Mouse (Mus musculus): ENCODE measurements around the gene Rsc1a1. TPM values are rescaled to one million over a fixed set of nuclear protein-coding genes. Genes with fewer than 3 reads are reported as not detected.
A peak's percentile ranks its signal among the peaks of the same experiment; 100 is the strongest.

The Rsc1a1 gene
- 1 to 10 TPM; 6.0 TPM for total RNA-seq (2021)
- long read RNA-seq, experiment 1: 0 reads
- long read RNA-seq, experiment 2: 0 reads

- intact Hi-C loops (cut with DNase I; ENCODE audit: low total_unique reads): no loop called here
Measured at GRCm38 (mm10) chr4:141685499-141685898, at the start of gene Rsc1a1. Gene Rsc1a1, minus strand, starts transcription at chr4:141685599.

GRCm38 (mm10) chr4:141735206-141735560 lies 49.8 kb upstream of the Rsc1a1 start:
- intact Hi-C loops (cut with DNase I; ENCODE audit: low total_unique reads): no loop called here
- no peak for DNase-seq

More at GRCm38 (mm10) chr4:141685499-141685898, at the start of gene Rsc1a1:
- no peak for DNase-seq

- intact Hi-C loops (cut with DNase I; ENCODE audit: low total_unique reads): no loop called here
- peak; percentile 90 for DNase-seq
Measured at GRCm38 (mm10) chr4:141734446-141735205, 49.2 kb upstream of the Rsc1a1 start.

GRCm38 (mm10) chr4:141731766-141732165 lies 46.4 kb upstream of the Rsc1a1 start:
- DNase-seq: no peak
- intact Hi-C loops (cut with DNase I; ENCODE audit: low total_unique reads): no loop called here

GRCm38 (mm10) chr4:141730401-141730800 lies 45.0 kb upstream of the Rsc1a1 start:
- intact Hi-C loops (cut with DNase I; ENCODE audit: low total_unique reads): no loop called here

GRCm38 (mm10) chr4:141729266-141729665 lies 43.9 kb upstream of the Rsc1a1 start:
- no peak for DNase-seq
- intact Hi-C loops (cut with DNase I; ENCODE audit: low total_unique reads): no loop called here

More at GRCm38 (mm10) chr4:141730401-141730800, 45.0 kb upstream of the Rsc1a1 start:
- no peak for DNase-seq

GRCm38 (mm10) chr4:141725738-141726137 lies 40.3 kb upstream of the Rsc1a1 start:
- intact Hi-C loops (cut with DNase I; ENCODE audit: low total_unique reads): no loop called here
- DNase-seq: no peak

- no peak for DNase-seq
- intact Hi-C loops (cut with DNase I; ENCODE audit: low total_unique reads): no loop called here
Measured at GRCm38 (mm10) chr4:141725277-141725676, 39.9 kb upstream of the Rsc1a1 start.

- intact Hi-C loops (cut with DNase I; ENCODE audit: low total_unique reads): no loop called here
- no peak for DNase-seq
Measured at GRCm38 (mm10) chr4:141724594-141724993, 39.2 kb upstream of the Rsc1a1 start.

- intact Hi-C loops (cut with DNase I; ENCODE audit: low total_unique reads): no loop called here
Measured at GRCm38 (mm10) chr4:141723673-141724068, 38.3 kb upstream of the Rsc1a1 start.

GRCm38 (mm10) chr4:141722731-141723672 lies 37.6 kb upstream of the Rsc1a1 start, which contains the start of gene Ddi2:
Gene Ddi2, minus strand, starts transcription at chr4:141723419.
- intact Hi-C loops (cut with DNase I; ENCODE audit: low total_unique reads): no loop called here
- DNase-seq: peak; percentile 94

More at GRCm38 (mm10) chr4:141723673-141724068, 38.3 kb upstream of the Rsc1a1 start:
- no peak for DNase-seq

- intact Hi-C loops (cut with DNase I; ENCODE audit: low total_unique reads): no loop called here
- no peak for DNase-seq
Measured at GRCm38 (mm10) chr4:141721961-141722360, 36.6 kb upstream of the Rsc1a1 start.

- intact Hi-C loops (cut with DNase I; ENCODE audit: low total_unique reads): no loop called here
- no peak for DNase-seq
Measured at GRCm38 (mm10) chr4:141720761-141721523, 35.5 kb upstream of the Rsc1a1 start.

GRCm38 (mm10) chr4:141719304-141719703 lies 33.9 kb upstream of the Rsc1a1 start:
- intact Hi-C loops (cut with DNase I; ENCODE audit: low total_unique reads): no loop called here
- no peak for DNase-seq

- no peak for DNase-seq
- intact Hi-C loops (cut with DNase I; ENCODE audit: low total_unique reads): no loop called here
Measured at GRCm38 (mm10) chr4:141717633-141718032, 32.2 kb upstream of the Rsc1a1 start.

GRCm38 (mm10) chr4:141715027-141715426 lies 29.6 kb upstream of the Rsc1a1 start:
- intact Hi-C loops (cut with DNase I; ENCODE audit: low total_unique reads): no loop called here
- DNase-seq: no peak

GRCm38 (mm10) chr4:141713598-141714142 lies 28.3 kb upstream of the Rsc1a1 start:
- DNase-seq: no peak
- intact Hi-C loops (cut with DNase I; ENCODE audit: low total_unique reads): no loop called here

GRCm38 (mm10) chr4:141711250-141711649 lies 25.9 kb upstream of the Rsc1a1 start:
- intact Hi-C loops (cut with DNase I; ENCODE audit: low total_unique reads): no loop called here
- DNase-seq: no peak

- no peak for DNase-seq
- intact Hi-C loops (cut with DNase I; ENCODE audit: low total_unique reads): no loop called here
Measured at GRCm38 (mm10) chr4:141708971-141709370, 23.6 kb upstream of the Rsc1a1 start.

Data from gastrocnemius, postnatal 14 days (tissue).